Mouse (Mus musculus): Measurements from ENCODE around the gene Nanos1.
A peak's percentile ranks its signal among the peaks of the same experiment; 100 is the strongest.

The Nanos1 gene

DNA sequence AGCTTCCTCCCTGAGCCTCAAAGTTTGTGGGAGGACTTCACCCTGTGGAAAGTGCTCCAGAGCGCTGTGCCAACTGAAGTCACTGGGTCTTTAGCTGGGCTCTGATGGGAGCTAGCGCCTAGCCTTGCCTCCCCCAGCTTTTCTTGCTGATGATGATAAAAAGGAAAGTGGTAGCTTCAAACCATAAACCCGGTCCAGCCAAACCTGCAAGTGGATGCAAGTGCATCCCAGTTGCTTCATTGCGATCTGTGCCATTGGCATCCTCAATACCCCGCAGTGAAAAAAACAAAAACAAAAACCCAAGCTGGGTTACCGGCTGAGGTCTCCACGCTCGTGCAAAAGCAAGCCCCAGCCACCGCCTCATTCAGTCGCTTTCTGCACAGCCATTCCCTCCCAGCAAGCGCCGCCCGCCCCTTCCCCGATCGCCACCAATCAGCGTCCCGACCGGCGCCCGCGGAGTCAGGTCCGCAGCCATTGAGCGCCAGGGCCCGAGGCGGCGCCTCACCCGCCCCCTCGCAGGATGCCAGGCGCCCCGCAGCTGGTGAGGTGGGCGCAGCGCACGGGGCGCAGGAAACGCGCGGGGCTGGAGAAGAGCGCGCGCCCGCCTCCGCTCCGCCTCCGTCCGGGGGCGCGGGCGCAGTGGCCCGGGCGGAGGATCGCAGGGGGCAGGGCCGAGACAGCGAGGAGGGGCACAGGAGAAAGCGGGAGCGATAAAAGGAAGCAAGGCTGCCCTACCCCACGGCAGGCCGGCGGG lies at the start of gene Nanos1:
Gene Nanos1, plus strand, starts transcription at position 550 of the 754 bp plus-strand sequence.
- DNase-seq = peak; percentile 86 to 92

DNA sequence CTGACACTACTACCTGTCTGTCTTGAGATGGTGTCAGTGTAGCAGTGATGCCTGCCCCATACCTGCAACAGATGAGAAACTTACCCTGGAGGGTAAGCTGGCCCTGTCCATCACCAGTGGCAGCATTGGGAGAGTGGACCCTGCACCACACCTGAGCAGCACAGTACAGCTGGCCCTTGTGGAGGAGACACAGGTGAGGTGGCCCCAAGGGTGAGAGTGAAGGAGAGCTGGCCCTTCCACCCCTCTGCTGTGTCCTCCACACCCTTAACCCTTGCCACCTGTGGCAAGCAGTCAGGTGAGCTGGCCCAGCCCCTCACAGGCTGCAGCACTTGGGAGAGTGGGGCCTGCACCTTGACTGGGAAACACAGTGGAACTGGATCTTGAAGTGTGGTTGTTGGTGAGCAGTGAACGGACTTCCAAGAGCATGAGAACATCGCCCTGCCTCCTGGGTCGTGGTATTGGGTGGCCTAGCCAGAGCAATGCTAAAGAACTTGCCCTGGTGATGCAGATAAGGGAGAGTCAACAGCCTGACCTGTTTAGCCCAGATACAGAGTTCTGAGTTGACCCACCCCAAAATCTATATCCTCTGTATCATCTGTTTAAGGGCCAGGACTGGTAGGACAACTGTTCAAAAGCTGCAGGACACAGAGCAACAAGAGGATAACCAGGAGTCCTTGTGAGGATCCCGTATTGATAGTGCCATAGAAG lies 46.4 kb upstream of the Nanos1 start:
- no peak for DNase-seq

DNA sequence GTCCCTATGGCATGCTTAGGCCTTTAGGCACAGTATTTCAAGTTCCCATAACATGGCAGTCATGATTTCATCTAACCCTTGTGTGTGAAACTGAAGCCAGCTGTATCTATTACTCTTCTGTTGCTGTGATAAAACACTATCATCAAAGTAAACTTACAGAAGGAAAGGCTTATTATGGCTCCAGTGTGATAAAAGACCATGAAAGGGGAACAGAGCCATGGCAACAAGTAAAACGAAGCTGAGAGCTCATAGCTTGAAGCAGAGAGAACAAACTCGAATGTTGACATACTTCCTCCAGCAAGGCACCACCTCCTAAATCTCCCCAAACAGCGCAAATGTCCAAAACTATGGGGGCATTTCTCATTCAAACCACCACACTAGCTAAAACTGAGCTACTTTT lies 45.6 kb upstream of the Nanos1 start:
- DNase-seq = no peak

DNA sequence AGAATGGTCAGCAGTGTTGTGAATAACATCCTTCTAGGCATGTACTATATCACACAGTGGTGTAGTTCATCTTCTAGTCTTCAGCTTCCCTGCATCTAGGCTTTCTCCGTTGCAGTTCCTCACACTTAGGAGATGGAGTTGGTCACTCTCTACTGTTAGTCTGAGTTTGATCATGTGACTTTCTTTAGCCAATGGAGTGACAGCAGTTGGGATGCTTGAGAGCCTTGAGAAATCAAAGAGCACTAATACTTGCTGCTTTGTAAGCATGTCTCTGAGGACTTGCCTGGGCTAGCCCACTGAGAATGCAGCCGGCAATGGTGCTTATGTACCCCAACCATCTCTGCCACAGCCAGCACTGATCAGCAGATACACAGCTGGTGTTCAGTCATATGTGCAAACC lies 43.2 kb upstream of the Nanos1 start:
- DNase-seq = no peak

DNA sequence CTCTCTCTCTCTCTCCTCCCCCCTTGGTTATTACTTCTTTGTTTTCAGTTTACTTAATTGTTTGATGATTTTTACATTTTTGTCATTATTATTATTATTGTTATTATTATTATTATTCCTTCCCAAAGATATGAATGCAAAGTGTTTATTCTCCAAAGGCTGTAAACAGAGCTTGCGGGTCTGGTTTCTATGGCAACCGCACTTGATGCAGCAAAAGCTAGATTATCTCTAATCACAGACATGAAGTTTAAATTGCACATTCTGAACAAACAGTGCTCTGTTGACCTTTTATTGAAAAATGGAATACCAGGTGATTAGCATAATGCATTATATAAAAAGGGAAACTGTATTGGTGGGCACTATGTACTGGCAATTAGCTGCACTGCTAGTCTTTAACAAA lies 39.4 kb upstream of the Nanos1 start:
- DNase-seq = no peak

DNA sequence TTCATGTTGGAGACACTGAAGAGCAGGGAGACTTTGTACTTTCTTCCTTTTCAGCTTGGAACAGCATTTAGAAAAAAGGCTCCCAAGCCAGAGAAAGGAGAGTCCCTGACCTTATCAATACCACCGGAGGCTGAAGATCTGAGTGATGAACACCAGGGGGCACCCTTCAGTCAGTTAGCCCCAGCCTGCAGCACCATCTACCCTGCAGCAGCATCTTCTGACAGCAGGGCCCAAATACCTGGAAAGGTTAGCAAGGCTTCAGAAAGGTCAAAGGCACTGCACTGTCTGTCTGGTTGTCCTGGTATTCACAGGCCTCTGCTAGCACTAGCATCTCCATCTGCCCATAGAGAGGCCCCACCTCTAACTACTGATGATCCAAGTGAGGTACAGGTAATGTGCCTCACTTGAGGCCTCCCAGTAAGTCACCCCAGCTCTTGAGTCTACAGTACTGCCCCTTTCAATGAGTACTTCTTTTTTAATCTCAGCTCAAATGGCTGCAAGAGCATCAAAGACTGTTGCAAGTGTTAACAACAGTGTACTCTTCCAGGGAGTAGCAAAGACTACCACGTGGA lies 25.4 kb upstream of the Nanos1 start:
- peak; percentile 43 to 50 for DNase-seq

DNA sequence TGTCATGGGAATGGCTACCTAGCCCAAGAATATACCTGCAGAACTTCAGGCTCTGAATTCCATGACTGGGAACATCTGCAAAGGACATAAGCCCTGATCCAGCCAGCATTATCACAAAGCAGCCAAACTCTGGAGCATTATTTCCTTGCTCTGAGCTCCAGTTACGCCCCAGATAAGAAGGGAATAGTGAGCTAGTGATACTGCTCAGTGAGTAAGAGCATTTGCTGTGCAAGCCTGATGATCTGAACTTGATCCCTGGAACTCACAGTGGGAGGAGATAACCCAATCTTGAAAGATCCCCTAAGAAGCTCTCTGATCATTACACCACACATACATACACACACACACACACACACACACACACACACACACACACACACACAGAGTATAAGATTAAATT lies 24.5 kb upstream of the Nanos1 start:
- DNase-seq = no peak

DNA sequence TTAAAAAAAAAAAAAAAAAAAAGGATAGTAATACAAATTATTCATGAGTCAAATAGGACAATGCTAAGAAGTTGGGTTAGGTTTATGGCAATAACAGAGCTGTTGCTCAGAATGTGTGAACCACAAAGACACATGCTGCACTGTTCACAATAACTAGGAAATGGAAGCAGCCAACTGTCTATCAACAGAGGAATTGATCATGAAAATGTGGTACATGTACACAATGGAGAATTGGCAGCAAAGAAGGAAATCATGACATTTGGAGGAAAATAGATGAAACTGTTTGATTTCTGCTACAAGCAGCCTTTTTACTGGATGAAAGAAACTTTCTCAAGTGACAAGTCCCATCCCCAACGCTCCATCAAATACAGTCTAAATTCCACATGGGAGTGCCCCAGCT lies 23.8 kb upstream of the Nanos1 start:
- DNase-seq = no peak

DNA sequence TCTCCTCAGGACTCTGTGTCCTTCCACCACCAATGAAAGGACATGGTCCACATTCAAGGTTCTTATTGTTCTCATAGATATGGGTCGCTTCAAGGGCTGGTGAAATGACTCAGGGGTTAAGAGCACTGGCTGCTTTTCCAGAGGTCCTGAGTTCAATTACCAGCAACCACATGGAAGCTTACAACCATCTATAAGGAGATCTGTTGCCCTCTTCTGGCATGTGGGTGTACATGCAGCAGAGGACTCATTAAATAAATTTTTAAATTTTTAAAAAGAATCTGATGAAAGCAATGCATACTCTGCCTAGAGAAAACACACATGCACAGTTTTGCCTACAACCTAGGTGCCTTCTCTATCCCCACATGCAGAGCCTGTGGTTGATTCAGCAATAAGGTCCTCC lies 15.2 kb upstream of the Nanos1 start:
- no peak for DNase-seq

DNA sequence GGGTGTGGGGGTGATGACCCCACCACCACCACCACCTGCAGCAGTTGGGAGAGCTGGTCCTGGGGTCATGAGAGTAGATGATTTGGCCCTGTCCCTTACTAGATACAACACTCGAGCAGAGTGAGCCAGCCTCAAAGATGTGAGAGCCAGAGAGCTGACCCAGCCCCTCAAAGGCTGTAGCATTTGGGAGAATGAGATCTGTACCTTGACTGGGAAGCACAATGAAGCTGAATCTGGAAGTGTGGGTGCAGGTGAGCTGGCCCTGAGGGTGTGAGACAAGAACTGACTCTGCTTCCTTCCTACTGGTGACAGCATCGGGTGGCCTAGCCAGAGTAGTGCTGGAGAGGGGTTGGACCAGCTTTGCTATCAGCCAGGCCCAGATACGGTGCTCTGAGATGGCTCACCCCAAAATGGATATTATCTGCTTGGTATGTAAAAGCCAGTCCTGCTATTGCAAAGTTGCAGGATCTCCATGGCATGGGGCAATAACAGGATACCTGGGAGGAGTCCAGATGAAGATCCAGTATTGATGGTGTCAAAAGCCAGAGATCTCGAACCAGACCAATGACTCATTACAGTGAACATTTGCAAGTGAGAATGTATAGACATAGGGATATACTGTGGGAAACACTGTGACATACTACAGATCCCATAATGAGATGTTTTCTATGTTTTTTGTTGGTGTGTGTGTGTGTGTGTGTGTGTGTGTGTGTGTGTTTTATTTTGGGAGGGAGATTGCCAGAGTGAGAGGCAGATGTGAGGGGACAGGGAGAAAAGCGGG lies 11.8 kb upstream of the Nanos1 start:
- no peak for DNase-seq

DNA sequence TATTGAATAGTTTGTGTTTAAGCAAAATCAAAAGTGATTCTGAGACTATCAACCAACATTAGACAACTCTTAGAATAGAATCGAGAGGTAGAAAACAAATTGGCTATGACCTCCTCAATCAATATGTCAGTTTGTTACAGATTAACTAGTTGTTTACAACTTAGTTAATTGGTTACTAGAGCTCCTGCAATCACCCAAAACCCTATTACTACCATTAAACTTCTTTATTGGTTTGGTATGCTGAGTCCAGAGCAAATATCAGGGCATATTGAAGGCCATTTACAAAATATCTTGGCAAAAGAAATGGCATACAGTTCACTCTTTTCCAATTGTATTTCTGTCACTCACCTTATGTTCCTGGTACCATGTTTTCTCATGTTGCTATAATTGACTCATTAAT lies 8.0 kb upstream of the Nanos1 start:
- DNase-seq = no peak

DNA sequence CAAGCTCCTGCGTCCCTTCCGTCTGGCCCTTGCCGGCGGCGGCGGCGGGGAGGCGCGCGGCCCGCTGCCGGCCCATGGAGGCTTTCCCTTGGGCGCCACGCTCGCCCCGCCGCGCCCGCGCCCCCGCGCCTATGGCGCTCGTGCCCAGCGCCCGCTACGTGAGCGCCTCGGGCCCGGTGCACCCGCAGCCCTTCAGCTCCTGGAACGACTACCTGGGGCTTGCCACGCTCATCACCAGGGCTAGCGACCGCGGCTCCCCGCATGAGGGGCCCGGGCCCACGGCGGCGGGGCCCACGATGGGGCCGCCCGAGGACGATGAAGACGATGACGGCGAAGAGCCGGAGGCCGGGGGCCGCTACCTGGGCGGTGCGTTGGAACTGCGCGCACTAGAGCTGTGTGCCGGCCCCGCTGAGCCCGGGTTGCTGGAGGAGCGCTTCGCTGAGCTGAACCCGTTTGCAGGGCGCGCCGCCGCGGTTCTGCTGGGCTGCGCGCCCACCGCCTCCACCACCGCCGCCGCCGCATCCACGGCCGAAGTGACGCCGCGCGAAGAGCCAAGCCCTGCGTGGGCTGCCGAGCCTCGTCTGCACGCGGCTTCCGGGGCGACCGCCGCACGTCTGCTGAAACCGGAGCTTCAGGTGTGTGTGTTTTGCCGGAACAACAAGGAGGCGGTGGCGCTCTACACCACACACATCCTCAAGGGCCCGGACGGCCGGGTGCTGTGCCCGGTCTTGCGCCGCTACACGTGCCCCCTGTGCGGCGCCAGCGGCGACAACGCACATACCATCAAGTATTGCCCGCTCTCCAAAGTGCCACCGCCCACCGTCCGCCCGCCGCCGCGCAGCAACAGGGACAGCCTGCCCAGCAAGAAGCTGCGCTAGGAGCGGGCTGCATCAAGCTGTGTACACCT lies 658 bp downstream of the Nanos1 start:
- peak; percentile 36 to 72 for DNase-seq

DNA sequence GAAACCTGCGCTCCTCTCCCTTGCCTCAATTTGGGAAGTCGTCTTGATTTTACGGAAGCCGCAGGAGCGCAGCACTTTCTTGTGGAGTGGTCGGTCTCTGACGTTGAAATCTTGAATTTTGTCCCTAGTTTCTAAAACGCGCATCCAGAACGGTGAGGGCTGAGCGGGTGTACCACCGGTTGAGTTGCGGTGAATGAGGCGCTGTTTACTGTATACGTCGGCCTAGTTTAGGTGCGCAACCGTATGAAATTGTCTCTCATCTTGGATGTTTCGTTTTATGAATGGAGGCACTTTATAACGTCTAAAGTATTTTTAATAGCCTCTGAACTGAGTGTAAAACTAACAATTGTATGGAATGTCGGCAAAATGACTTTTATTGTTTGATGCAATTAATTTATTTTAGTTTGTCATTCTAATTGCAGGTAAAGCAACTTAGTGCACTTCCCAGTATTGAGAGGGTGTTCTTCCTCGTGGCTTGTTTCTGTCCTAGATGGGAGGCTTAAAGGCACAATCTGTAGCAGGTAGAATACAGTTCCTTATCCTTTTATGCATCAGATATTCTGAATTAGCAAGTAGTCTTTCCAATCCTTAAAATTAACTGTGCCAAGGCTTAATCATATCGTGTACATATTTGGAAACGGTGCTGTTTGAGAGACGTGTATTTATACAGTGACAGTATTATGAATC lies 1.5 kb downstream of the Nanos1 start:
- DNase-seq = no peak

DNA sequence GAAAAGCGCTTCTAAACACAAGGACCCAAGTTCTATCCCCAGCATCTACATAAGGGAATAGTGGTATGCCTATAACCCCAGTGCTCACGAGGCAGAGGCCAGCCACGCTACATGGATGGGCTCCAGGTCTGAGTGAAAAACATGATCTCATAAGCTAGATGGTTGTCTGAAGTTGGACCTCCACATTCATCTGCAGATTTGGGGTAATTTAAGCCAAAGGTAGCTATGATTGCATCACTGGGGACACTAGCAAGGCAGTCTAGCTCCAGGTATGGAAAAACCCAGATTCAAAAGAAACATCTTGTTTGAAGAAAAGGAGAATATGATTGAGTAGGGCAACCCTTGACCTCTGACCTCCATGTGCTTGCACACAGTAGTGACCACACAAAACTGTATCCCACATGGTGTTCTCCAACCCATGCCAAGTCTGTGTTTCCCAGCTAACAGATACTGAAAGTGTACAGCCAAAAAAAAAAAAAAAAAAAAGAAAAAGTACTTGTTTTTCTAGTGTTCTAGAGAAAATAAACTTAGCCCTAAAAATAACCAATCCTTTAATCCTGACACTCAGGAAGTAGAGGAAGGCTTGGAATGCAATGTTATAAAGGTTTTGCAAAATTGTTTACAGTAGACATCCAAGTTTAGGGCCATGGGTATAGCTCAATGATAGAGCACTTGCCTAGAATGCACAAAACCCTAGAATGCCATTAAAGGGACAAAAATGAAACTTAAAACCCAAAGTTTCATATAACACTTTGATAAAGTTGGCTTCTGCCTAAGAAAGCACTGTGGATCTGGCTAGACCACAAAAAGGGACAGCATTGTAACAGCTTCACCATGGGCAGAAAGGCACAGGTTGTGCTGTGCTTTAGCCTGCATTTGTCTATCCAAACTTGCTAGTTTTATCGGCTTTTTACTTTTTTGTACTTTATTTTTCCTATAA lies 3.4 kb downstream of the Nanos1 start:
- no peak for DNase-seq

DNA sequence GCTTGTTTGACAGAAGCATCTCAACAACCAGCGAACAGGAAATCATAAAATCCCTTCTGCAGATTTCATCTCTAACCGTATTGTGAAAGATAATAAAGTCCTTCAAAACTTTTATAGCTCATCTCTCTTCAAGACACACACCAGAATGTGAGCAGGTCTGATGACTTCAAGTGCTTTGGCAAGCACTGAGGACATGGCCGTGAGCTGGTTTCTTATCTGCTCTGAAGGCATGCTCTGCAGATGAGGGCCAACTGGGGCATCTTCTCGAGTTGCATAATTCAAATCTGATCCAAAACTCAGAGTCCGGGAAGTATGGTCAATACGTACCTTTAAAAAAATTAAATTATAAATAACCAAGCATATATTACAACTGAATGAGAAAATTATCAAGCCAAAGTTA lies 17.6 kb downstream of the Nanos1 start:
- DNase-seq = no peak

DNA sequence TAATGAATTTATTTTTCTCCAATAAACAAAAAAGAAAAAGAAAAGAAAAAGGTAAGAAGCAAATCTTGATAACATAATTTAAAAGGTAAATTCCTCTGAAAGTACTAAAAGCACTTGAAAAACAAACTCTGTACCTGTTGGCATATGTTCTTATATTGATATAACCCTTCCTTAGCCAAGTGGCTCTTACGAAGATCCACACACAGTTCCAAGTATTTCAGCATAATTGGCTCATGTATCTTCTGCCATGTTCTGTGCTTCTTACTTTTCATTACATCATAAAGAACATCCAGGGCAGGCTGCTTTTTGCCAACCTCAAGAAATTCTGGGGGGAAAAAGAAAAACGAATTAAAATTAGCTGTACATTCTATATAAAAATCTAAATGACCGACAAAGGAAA lies 26.2 kb downstream of the Nanos1 start:
- no peak for DNase-seq

DNA sequence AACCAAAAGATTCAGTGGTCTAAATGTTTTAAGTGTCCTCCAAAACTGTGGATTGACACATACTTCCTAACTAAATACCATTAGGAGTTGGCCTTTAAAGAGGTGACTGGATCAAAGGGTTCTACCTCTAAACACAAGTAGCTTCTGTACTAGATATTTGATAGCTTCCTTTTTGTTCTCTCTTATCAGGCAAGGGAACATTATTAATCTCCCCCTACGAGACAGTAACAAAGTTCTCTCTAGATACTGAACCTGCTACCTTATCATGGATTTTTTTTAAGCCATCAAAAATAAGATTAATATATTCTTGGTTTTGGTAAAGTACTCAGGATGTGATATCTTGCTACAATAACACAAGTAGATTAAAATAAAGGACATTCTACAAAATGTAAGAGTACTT lies 28.9 kb downstream of the Nanos1 start:
- DNase-seq = no peak

DNA sequence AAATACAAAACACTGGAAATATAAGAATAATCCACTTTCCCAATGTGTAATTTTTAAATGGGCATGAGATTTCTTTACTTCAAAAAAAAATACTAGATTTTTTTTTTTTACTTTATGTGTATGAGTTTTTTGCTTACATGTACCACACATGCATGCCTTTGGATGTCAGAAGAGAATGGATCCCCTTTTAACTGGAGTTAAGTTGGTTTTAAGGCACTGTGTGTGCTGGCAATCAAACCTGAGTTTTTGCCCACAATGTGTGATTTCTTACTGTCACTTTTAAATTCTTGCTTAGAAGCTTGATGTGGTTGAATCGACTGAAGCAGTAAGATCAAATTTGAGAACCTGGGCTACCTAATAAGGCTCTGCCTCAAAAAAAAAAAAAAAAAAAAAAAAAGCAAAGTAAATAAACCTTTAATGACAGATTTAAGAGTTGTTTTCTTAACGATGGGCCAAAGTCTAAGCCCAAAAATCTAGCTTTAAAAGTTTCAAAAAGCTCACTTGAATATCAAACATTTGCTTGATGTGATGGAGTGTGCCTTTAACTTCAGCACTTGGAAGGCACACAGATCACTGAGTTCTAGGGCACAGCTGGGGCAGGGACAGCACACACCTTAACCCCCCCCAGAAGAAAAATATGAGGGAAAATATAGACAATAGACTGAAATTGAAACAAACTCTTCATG lies 31.8 kb downstream of the Nanos1 start:
- no peak for DNase-seq

DNA sequence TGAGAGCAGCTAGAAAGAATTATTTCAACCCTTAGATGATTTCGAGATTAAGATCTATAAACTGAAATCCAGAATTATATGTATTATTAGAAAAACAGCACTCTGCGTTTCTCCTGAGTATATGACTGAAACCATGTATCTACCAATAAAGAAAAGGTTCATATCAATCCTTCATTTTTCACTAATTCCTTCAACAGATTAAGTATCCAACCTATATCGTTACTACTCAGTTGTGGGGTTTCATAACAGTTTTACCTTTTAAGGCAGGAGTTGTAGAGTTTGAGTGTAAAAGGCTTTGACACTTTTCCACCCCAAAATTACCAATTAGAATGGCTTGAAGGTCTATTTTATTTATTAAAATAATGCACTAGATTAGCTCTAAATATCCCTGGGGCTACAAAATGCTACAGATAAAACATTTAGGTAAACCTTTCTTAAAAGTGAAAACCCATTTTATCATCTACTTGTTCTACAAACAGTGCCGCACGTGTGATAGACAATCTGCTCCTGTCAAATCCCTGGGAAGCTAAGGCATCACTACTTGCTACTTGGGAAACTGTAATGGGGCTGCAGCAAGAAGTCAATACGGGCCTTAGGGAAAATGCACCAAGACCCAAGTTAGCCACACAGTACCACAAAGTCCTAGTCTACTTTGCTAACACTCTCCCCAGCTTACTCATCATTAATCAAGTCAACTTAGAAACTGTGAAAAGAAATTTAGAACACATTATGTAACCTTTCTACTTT lies 32.6 kb downstream of the Nanos1 start:
- DNase-seq = no peak

Measured in kidney, postnatal 25 days (tissue).